Mouse (Mus musculus): ENCODE data around the gene Nfyc.

Gene Nfyc

DNA sequence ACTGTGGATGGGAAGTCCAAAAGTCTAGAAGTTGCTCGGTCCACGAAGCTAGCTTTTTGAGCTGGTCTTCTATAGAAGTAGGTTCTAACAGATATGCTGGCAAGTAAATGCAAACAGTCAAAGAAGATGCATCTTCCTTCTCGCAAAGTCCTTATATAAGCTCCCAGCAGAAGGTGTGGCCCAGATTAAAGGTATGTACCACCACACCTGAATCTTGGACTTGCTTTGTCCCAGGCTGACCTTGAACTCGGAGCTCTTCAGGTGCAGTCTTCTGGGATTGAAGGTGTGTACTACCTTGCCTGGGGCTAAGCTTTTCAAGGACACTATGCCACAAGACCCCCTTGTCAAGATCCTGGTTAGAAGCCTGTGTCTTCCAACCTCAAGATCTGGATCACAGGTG is at the start of gene Nfyc:
Nfyc (minus strand) TSS at position 101 of the 400 bp plus-strand sequence.
- no peak for DNase-seq (ENCODE audit: low spot score)

DNA sequence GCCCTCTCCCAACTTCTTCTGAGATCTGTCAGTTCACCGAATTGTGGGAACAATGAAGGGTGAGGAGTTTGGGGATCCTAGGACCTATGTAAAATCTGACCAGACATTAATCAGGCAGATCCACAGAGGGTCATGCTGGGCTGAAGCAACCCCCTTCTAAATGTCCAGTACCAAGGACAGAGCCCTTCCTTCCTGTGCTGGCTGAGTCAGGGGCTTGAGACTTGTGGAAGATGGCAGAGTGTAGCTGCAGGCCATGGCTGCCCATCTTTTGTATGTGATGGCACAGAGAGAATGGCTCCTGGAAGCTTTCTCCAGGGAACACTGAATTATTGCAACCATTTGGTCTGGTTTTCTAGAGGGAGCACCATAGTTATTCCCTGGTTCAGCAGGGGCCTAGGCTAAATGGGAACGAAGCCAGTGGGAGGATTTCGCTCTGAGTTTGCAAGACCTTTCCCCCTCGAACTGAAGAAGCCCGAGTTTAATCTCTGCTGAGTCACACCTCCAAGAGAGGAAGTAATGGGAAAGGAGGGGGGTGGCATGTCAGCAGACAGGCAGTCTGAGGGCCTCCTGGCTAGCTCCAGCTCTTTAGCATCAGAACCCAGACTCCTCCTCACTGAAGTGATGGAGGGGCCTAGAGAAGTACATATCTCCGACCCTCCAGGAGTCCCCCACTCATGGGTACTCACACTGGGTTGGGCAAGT is 49.5 kb upstream of the Nfyc start:
- DNase-seq (ENCODE audit: low spot score) = no peak

DNA sequence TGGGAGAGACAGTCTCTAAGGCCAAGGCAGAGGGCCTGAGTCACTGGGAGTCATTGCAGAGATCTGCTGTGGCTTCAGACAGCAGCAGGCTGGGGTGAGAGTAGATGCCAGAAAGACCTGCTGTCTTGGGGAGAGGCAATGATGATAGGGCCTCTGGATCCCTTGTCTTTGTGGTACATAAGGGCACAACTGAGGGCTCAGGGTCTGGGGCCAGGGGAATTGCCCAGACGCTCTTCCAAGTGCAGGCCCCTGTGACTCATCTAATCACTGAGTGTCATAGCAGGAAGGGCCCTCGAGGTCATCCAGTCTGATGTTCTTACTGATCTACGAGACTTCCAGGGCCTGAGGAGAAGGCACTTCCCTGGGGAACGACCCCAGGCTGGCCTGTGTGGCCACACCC is 48.0 kb upstream of the Nfyc start:
- DNase-seq (ENCODE audit: low spot score) = no peak

DNA sequence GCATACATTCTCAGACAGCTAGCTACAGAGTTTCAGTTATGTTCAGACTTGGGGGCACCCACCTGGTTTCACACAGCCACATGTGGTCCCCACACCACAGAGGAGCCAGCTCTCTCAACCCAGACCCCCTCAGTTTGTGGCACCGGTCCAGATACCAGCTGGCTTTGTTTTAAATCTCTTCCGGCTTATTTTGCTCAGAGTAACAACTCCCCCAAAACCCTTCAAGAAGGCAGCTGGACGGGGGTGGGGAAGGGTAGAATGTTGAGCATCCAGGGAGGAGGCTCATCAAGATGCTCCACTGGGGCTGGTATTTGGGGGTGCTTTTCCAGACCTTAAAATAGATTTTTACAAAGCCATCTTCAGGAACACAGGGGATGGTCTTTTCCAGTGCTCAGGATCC is 47.4 kb upstream of the Nfyc start:
- DNase-seq (ENCODE audit: low spot score) = no peak

DNA sequence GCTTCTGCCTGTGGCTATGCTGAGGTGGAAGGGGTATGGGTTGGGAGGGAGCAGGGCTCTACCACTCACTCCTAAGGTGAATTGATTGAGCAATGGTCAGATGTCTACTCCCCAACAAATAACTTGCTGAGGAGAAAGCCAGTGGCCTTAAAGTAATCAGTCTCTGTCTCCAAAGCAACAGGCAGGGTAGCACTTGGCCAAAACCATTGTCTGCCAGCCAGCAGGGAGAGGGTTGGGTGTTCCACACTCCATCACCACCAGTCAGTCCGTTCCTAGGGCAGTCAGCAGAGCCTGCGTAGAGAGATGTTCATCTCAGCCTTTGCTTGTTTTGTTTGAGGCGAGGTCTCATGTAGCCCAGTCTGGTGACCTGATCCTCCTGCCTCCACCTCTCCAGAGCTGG is 44.6 kb upstream of the Nfyc start:
- no peak for DNase-seq (ENCODE audit: low spot score)

DNA sequence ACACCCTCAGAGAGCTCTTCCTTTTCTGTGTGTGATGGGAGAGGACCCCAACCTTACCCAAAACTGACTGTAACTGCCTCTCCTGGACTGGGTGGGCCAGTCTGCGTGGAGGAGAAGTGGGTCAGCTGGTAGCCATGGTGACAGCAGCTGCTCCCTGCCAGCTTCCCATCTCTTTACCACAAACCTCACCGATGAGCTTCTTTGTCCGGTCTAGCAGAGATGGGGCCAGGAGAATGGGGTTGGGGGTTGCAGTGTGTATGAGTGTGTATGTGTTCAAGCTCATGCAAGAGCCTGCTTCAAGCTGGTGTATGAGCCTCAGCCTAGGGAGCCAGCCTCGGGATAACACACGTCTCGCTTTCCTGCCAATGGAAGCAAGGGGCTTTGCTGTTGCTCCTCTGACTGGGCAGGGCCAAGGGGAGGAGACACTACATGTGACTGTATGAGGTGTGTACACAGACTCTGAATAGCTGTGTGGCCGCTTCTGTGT is 38.9 kb upstream of the Nfyc start:
- no peak for DNase-seq (ENCODE audit: low spot score)

DNA sequence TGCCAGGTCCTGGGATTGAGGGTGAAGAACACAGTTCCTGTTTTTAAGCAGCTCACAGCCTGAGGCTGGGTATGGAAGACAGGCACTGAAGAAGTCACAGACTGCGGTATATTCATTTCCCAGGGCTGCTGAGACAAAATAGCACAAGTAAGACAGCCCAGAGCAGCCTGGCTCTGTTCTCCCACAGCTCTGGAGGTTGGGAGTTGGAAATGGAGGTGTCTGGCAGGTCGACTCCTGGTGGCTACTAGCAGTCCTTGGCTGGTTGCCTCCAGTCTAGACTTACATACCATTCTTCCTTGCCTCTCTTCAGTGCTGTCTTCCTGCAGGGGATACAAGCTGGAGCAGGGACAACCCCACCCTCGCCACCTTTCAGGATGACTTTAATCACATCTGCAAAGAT is 37.6 kb upstream of the Nfyc start:
- no peak for DNase-seq (ENCODE audit: low spot score)

DNA sequence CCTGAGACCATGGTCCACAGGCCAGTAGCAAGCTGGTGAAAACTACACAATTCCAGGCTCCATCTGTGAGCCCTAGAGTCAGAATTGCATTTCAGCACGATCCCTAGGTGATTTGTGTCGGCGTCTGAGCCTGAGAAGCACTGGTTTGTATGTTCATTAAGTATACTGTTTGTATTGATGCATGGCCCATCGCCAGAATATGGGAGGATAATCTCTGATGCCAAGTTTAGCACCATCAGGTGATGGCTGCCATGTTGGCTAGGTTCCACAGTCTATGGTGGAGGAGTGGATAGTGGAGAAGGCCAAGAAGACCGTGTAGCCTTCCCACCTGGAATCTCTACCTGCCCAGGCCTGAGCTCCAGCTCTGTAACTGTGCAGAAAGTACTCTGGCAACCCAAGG is 36.9 kb upstream of the Nfyc start:
- no peak for DNase-seq (ENCODE audit: low spot score)

DNA sequence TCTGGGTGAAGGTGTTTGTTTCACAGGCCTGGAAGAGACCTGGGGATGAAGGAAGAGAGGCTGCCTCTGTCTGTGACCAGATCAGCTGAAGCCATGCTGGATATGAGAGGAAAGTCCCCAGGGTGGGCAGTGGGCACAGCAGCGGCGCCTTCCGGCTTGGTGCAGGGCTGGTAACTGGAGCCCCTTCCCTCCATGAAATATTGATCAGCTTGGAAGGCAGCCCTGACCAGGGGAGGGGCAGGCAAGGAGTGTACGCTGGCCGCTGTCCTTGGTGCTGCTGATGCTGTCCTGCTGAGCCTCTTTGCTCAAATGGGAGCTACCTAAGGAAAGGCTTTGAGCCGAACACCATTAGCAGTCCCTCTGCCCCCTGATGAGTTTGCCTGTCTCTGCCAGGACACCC is 34.8 kb upstream of the Nfyc start:
- DNase-seq (ENCODE audit: low spot score) = no peak

DNA sequence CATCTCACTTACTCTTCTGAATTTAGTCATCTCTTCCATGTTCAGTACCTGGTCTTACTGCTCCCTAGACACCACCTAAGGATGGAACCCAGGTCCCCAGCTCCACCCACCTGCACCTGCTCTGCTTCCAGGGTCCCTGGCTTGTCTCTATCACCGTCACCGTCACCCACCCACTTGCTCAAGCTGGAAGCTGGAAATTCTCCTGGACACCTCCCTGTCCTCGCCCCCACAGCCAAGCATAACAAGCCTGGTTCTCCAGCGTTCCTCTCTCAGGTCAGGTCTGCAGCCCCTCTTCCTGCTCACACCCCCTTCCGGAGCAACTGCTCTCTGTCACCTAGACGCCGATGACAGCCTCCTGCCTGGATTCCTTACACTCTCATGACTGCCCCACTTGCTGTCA is 28.5 kb upstream of the Nfyc start:
- DNase-seq (ENCODE audit: low spot score) = no peak

DNA sequence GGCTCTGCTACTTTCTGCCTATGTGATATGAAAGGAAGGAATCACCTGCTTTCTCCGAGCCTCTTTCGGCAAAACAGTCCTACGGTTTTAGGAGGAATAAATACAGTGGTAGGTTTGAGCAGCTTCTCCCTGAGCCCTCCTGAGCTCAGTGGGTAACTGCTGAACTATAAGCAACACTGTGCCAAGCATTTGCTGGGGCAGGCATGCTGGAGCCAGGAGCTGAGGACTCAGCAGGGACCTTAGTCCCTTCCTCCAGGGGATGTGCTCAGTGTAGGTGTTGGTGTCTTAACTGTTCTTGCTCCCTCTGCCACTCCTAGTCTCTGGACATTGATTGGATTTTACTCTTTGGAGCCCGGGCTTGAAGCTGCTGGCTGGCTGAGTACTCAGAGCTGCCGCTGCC is 25.0 kb upstream of the Nfyc start:
- no peak for DNase-seq (ENCODE audit: low spot score)

DNA sequence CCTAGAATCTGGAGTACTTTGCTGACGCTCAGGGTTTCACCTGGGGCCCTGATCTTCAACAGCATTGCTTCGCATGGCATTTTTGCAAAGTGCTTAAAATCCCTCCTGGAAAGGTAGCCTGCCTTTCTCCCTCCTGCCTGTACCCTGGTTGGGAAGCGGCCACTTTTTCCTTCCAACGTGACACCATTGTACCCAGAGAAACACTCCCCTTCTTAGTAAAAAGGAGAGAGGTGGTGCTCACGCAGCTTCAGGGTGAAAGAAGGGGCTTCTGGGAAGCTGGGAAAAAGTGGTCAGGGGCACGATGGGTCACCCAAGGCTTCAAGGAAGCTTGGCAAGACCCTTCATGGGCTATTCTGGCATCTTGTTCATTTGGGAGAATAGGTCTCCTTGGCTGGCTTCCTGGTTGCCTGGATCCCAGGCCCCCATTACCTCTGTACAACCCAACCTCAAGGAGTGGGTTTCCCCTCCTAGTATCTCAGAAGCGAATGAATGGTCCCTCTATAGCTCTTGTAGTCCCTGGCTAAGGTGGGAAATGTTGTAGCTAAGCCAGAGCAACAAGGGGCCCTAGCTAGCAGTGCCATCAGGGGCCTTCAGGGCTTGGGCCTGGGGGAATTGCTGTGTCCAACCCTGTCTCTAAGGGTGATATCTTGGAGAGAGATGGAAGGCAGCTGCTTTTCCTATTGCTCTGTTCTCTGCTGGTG is 24.1 kb upstream of the Nfyc start:
- DNase-seq (ENCODE audit: low spot score) = no peak

DNA sequence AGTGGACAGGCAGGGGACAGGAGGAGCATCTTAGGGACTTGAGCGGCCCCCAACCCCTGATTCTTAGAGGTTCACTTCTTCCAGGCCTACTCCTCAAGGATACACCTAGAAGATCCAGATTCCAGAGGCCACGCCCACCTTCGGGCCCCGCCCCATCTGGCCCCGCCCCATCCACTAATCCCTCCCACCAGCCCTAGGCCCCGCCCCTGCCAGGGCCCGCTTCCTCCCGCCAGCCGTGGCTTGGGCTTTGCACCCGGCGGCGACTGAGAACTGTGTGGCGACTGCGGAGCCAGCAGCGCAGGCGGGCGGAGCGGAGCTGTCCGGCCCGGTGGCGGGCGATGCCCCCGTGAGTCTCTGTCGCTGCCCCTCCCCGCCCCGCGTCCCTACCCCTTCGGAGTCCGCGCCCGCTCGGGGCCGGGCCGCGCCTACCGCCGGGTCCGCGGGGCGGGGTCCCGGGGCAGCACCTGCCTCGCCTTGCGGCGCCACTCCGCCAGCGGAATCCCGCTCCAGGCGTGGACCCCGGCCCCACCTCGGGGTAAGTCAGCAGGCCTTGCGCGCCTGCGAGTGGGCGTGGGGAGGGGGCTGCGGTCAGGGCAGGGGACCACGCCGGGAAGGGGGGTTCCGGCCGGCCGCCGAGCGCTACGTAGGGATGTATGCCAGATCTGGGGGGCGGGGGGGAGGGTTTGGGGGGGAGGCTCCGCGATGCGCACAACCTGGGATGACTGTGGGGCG is 23.4 kb upstream of the Nfyc start, which contains the start of gene Rims3:
Rims3 (plus strand) TSS at position 229 of the 732 bp plus-strand sequence.
- peak; percentile 3 for DNase-seq (ENCODE audit: low spot score)

DNA sequence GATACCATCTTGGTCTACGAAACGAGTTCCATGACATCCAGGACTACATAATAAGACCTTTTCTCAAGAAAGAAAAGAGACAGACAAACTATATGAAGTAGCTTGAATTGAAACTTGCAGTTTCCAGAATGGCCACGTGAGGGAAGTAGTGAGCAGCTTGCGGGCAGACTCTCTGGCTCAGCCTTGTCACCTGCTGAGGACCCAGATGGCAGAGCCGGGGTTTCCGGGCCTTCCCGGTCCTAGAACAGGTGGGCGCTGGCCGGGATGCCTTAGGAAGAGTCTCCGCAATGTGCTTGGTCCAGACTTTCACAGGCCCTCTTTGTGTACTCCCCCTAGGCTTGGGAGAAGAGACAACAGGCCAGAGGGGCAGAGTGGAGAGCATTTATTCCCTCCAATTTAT is 19.6 kb upstream of the Nfyc start:
- no peak for DNase-seq (ENCODE audit: low spot score)

DNA sequence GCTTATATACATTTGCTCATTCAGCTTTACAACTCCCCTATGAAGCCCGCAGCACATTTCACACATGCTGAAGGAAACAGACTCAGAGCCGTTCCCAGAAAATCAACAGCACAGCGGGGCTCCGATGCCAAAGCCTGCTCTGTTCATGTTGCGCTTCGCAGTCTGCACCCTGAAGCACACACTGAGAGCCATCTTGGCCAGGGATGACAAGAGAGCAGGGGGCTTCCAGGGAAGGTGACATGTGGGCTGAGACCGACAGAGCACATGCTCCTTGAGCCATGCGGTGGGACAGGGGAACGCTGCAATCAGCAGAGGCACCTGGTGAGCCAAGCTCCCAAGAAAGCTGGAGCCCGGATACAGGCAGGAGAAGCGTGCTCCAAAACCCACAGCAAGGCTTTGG is 18.1 kb upstream of the Nfyc start:
- DNase-seq (ENCODE audit: low spot score) = no peak

DNA sequence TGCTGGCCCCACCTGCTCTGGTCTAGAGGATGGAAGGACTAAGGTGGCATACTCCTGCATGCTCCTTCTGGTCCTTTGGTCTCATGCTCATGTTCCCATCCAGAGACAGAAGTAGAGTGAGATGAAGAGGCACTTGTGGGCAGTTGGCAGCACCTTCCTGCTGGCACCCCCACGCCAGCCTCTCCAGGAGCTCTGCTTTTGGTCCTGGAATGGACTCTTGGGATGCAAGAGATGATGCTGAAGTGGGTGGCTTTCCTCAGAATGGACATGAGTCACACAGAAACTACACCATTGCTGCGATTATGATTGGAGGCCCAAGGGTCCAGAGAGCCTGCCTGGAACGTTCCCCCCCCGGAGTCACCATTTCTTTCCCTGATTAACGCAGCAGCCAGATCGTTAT is 17.5 kb upstream of the Nfyc start:
- no peak for DNase-seq (ENCODE audit: low spot score)

DNA sequence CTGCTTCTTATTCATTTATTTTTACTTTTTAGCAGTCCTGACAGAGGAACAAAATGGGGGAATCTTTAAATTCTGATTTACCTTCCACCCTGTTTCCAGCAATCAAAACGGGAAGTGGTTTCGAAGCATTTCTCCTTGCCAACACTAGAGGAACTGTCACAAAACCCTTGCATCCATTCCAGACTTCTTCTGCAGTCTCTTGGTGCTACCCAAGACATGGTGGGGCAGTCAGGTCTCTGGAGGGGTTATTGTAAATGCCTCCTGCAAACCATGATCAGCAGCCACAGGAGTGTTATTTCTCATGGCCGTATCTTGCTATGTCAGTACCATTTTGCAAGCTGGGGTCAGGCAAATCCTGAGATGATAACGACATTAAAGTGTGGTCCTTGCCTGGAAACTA is 13.7 kb upstream of the Nfyc start:
- DNase-seq (ENCODE audit: low spot score) = no peak

DNA sequence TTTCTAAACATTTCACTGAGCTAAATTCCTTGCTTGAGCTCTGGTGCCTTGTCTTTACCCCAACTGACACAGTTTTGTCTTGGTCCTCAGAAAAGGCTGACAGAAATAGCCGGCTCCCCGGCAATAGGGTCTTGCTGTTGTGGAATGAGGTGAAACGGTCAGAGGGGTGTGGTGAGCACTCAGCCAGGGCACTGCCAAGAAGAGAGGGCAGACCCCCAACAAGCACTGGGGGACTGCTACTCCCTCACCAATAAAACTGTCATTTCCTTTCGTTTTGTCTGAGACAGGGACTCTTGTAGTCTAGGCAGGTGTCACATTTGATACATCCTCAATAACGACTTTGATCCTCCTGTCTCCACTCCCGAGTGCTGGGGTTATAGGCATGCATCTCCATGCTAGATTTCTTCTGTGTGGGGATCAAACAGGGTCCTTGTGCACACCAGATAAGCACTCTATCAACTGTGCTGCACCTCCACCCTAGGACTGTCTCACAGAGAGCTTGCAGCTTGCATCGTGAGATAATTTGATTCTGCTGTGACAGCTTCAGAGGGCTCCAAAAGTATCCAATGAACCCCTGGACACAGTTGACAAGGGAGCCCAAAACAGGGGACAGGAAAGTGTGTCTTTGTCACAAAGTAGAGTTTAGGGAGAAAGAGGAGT is 13.2 kb upstream of the Nfyc start:
- DNase-seq (ENCODE audit: low spot score) = no peak

DNA sequence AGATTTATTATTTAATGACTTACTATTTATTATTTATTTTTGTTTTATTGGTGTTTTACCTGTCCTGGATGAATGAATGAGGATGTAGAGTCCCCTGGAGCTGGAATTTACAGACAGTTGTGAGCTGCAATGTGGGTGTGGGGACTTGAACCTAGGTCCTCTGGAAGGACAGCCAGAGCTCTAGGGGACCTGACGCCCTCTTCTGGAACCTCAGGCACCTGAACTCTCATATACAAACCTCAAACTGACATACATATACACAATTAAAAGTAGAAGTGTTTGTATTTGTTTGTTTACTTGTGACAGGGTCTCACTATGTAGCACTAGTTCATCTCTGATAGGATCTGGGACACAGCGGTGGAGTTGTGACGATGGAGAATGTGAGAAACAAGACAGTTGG is 10.0 kb upstream of the Nfyc start:
- DNase-seq (ENCODE audit: low spot score) = no peak

DNA sequence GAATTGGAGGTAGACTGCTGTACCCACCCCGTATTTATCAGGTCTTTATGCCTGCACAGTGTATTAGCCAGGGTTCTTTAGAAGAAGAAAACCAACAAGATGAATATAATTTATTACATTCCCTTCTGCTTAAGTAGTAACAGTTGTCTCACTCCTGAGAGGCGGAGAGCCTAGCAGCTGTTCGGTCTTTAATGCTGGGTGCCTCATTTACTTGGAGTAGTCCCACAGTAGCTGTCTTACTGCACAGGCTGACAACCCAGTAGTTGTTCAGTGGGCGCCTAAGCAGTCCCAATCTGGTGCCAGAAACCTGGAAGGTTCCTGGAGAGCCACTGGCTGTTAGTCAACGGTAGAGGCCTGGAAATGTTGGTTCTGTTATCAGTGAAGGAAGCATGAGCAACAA is 605 bp downstream of the Nfyc start:
- no peak for DNase-seq (ENCODE audit: low spot score)

DNA sequence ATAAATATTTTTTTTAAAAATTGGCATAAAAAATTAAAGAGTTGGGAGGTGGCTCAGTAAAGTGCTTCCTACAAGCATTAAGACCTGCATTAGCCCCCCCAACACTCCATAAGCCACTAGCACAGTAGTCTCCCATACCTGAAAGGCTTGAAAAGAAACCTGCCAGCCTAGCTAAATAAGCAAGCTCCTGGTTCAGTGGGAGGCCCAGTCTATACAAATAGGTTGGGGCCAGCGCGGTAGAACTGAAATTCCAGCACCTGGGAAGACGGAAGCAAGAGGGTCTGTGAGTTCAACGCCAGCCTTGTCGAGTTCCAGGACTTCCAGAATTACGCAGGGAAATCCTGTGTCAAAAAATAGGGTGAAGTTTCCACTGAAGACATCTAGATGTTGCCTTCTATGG is 5.0 kb downstream of the Nfyc start:
- DNase-seq (ENCODE audit: low spot score) = no peak

DNA sequence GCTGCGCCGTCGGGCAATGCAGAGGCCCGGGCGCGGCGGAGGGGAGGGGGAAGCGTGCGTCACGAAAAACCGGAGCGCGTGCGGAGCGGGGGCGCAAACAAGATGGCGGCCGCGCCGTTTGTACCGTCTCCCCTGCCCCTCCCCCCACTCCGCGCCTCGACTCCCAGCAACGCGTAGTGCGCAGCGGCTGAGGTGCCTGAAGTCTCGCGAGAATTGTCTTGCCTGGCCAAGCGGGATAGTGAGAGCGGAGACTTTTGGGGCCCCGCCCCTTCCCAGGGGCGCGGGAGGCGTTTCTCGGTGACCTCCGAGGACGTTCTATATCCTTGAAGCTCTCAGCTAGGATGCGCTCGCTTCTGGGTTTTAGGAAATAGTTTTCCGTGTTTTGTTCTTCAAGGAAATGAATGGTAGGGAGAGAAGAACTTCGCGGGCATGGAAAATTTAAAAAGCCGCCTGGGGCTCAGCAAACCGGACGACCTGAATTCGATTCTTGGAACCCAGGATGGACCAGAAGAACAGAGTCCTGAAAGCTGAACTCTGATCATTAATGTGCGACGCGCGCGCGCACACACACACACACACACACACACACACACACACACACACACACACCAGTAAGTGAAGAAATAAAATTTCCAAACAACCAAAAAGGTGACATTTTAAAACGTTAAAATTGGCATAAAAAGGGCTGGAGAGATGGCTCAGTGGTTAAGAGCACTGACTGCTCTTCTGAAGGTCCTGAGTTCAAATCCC is 5.6 kb downstream of the Nfyc start:
- peak; percentile 96 for DNase-seq (ENCODE audit: low spot score)

Measured in ovary, adult 18-20 months (tissue).